Mouse (Mus musculus): ENCODE data around the gene Mvb12a.

DNA sequence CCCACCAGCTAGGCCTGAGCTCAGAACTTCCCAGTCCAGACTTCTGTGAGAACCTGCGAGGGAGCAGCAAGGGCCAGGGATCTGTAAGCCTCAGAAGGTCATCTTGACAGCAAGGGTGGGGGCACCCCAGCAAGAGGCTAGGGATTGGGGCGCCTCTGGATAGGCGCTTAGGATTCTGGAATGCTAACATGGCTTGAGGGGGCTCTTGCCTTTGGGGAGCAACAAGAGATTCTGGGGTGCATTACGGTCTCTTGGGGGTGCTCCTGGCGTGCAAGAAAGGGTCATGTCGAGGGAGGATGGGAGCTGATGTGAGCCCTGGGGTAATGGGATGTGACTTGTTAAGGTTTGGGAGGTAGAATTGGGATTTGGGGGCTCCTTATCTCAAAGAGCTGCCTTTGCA lies 26.2 kb downstream of the Mvb12a start:
- TF ChIP-seq SIN3A (IDR thresholded peaks at IDR 0.05; ENCODE audit: low read length) (no peak), CTCF (conservative IDR thresholded peaks at IDR 0.05 in 1 of 2, IDR thresholded peaks at IDR 0.05 in 1 of 2; ENCODE audit: low read depth in 2 of 2, low read length in 2 of 2) (no peak), RCOR1 (conservative IDR thresholded peaks at IDR 0.05; ENCODE audit: low read depth, low read length) (no peak), PAX5 (IDR thresholded peaks at IDR 0.05; ENCODE audit: low read length) (no peak)
